Mouse (Mus musculus) olfactory bulb, adult 2 months (tissue): ENCODE results near the gene Adap1.

Source experiments
- CTCF ChIP-seq: fragments of 200-500 bp; IDR thresholded peaks from 2 replicates; pipeline ENCODE4 v1.5.1; 2012; ENCODE audit warnings: low read depth, mild to moderate bottlenecking, low read length, moderate library complexity; ENCODE audit not compliant: insufficient read depth
- POLR2A ChIP-seq: fragments of 200-500 bp; IDR thresholded peaks from 2 replicates; pipeline ENCODE4 v1.6.1; 2012; ENCODE audit warnings: mild to moderate bottlenecking, low read depth, low read length, moderate library complexity; ENCODE audit not compliant: insufficient read depth

GRCm38 (mm10) chr5:139371118-139371517, 45.7 kb upstream of the Adap1 start:
- TF ChIP-seq POLR2A: no peak
- no peak for TF ChIP-seq CTCF
